Mouse (Mus musculus): Measurements from ENCODE around the gene Tbata. TPM values are rescaled to one million over a fixed set of nuclear protein-coding genes. Genes with fewer than 3 reads are reported as not detected.

The Tbata gene
- total RNA-seq (2021), result not detected
- long read RNA-seq, experiment 1, result 0 reads
- long read RNA-seq, experiment 2, result 0 reads

- DNase-seq (ENCODE audit: low spot score in 2 of 2), result no peak
Observed at GRCm38 (mm10) chr10:61171654-61172053, at the start of gene Tbata. Tbata (plus strand) TSS chr10:61171954.

GRCm38 (mm10) chr10:61123276-61123913, 48.4 kb upstream of the Tbata start:
- no peak for DNase-seq (ENCODE audit: low spot score in 2 of 2)

- no peak for DNase-seq (ENCODE audit: low spot score in 2 of 2)
Observed at GRCm38 (mm10) chr10:61124462-61124861, 47.3 kb upstream of the Tbata start.

- DNase-seq (ENCODE audit: low spot score in 2 of 2), result no peak
Observed at GRCm38 (mm10) chr10:61128701-61129365, 42.9 kb upstream of the Tbata start.

- DNase-seq (ENCODE audit: low spot score in 2 of 2), result no peak
Observed at GRCm38 (mm10) chr10:61130959-61131358, 40.8 kb upstream of the Tbata start.

- no peak for DNase-seq (ENCODE audit: low spot score in 2 of 2)
Observed at GRCm38 (mm10) chr10:61134041-61134440, 37.7 kb upstream of the Tbata start.

GRCm38 (mm10) chr10:61135226-61135839, 36.4 kb upstream of the Tbata start:
- no peak for DNase-seq (ENCODE audit: low spot score in 2 of 2)

- DNase-seq (ENCODE audit: low spot score in 2 of 2), result no peak
Observed at GRCm38 (mm10) chr10:61137567-61137966, 34.2 kb upstream of the Tbata start.

GRCm38 (mm10) chr10:61143343-61143742, 28.4 kb upstream of the Tbata start:
- no peak for DNase-seq (ENCODE audit: low spot score in 2 of 2)

GRCm38 (mm10) chr10:61145766-61146118, 26.0 kb upstream of the Tbata start:
- no peak for DNase-seq (ENCODE audit: low spot score in 2 of 2)

GRCm38 (mm10) chr10:61146119-61146806, 25.5 kb upstream of the Tbata start:
- peak; percentile 45 to 50 for DNase-seq (ENCODE audit: low spot score in 2 of 2)

GRCm38 (mm10) chr10:61146807-61147156, 25.0 kb upstream of the Tbata start:
- peak; percentile 21 for DNase-seq (ENCODE audit: low spot score in 2 of 2)

- DNase-seq (ENCODE audit: low spot score in 2 of 2), result peak; percentile 91 to 93
Observed at GRCm38 (mm10) chr10:61147157-61148040, 24.4 kb upstream of the Tbata start, which contains the start of gene Sgpl1. Sgpl1 (minus strand) TSS chr10:61147703.

- no peak for DNase-seq (ENCODE audit: low spot score in 2 of 2)
Observed at GRCm38 (mm10) chr10:61149476-61149875, 22.3 kb upstream of the Tbata start.

GRCm38 (mm10) chr10:61150616-61151015, 21.1 kb upstream of the Tbata start:
- DNase-seq (ENCODE audit: low spot score in 2 of 2), result no peak

- DNase-seq (ENCODE audit: low spot score in 2 of 2), result no peak
Observed at GRCm38 (mm10) chr10:61152131-61152530, 19.6 kb upstream of the Tbata start.

GRCm38 (mm10) chr10:61155611-61156010, 16.1 kb upstream of the Tbata start:
- no peak for DNase-seq (ENCODE audit: low spot score in 2 of 2)

GRCm38 (mm10) chr10:61156453-61156852, 15.3 kb upstream of the Tbata start:
- DNase-seq (ENCODE audit: low spot score in 2 of 2), result no peak

- no peak for DNase-seq (ENCODE audit: low spot score in 2 of 2)
Observed at GRCm38 (mm10) chr10:61158594-61158993, 13.2 kb upstream of the Tbata start.

GRCm38 (mm10) chr10:61160089-61160488, 11.7 kb upstream of the Tbata start:
- no peak for DNase-seq (ENCODE audit: low spot score in 2 of 2)

- no peak for DNase-seq (ENCODE audit: low spot score in 2 of 2)
Observed at GRCm38 (mm10) chr10:61160671-61161070, 11.1 kb upstream of the Tbata start.

All from gastrocnemius, postnatal 4 days (tissue).